Mouse (Mus musculus) limb, embryonic 14.5 days (tissue): ENCODE measurements around the gene Serhl. TPM values are rescaled to one million over a fixed set of nuclear protein-coding genes. Genes with fewer than 3 reads are reported as not detected.
"Not testable (repeated sequence)": the region's sequence is repeated elsewhere in the genome, so short reads cannot be mapped to it uniquely, and the experiment has no call there.

Source experiments
- ATAC-seq: fragments of 200-750 bp; cut with Nextera tagmentation; 2 replicates; pipeline ENCODE4 v1.8.0; 2017; ENCODE audit warnings: low read depth, moderate number of reproducible peaks, moderate TSS enrichment; ENCODE audit not compliant: low FRiP score
- DNase-seq: peaks from one replicate; pipeline ENCODE4 v3.0.0-alpha.2; 2015; ENCODE audit warnings: low spot score
- H3K27ac ChIP-seq: fragments of 300-500 bp; sonication (generic); replicated peaks from 2 replicates; pipeline ENCODE4 v1.5.1; 2014; ENCODE audit warnings: low read depth, mild to moderate bottlenecking, low read length, moderate library complexity, mixed read lengths
- H3K27me3 ChIP-seq: fragments of 300-500 bp; sonication (generic); 2 replicates; pipeline ENCODE4 v1.6.1; 2014; ENCODE audit warnings: low read length, mixed read lengths; ENCODE audit not compliant: control insufficient read depth, insufficient read depth
- H3K36me3 ChIP-seq: fragments of 300-500 bp; sonication (generic); 2 replicates; pipeline ENCODE4 v1.6.1; 2014; ENCODE audit warnings: mild to moderate bottlenecking, low read length, moderate library complexity, mixed read lengths; ENCODE audit not compliant: control insufficient read depth, insufficient read depth
- H3K4me1 ChIP-seq: fragments of 300-500 bp; sonication (generic); 2 replicates; pipeline ENCODE4 v1.6.1; 2014; ENCODE audit warnings: antibody characterized with exemption, low read length, mixed read lengths; ENCODE audit not compliant: control insufficient read depth, insufficient read depth
- H3K4me2 ChIP-seq: fragments of 300-500 bp; sonication (generic); replicated peaks from 2 replicates; pipeline ENCODE4 v1.6.1; 2014; ENCODE audit warnings: low read depth, mild to moderate bottlenecking, low read length, moderate library complexity; ENCODE audit not compliant: severe bottlenecking
- H3K4me3 ChIP-seq: fragments of 300-500 bp; sonication (generic); replicated peaks from 2 replicates; pipeline ENCODE4 v1.5.1; 2014; ENCODE audit warnings: low read length
- H3K9ac ChIP-seq: fragments of 300-500 bp; sonication (generic); 2 replicates; pipeline ENCODE4 v1.6.1; 2014; ENCODE audit warnings: mild to moderate bottlenecking, low read depth, low read length, moderate library complexity; ENCODE audit not compliant: severe bottlenecking
- H3K9me3 ChIP-seq: fragments of 300-500 bp; sonication (generic); 2 replicates; pipeline ENCODE4 v1.6.1; 2016; ENCODE audit warnings: low read length; ENCODE audit not compliant: control insufficient read depth
- POLR2A ChIP-seq: fragments of 200-500 bp; IDR thresholded peaks from 2 replicates; pipeline ENCODE4 v1.8.0; 2012; ENCODE audit warnings: inconsistent platforms, mild to moderate bottlenecking, moderate library complexity, borderline replicate concordance; ENCODE audit not compliant: insufficient read depth, insufficient read length; ENCODE audit errors: extremely low read depth
- WGBS: fragments of 180-500 bp; shearing (Covaris S2); extraction: QIAGEN DNeasy Blood & Tissue Kit; methylation state at CpG from one replicate; pipeline ENCODE4 v1.1.7; 2014; 5-methylcytosine and 5-hydroxymethylcytosine counted together
- polyA plus RNA-seq, 2 experiments: library from polyadenylated mRNA; depleted of rRNA in 1 of 2; stranded (reverse) in 1 of 2; unstranded in 1 of 2; fragments of >200 nt; fragmentation: Nextera tagmentation in 1 of 2; extraction: Ambion mirVana in 1 of 2; gene quantifications; 2 replicates each; pipeline versions ENCODE4 v1.2.1 to v1.2.3; 2012 to 2014

Gene Serhl
- polyA plus RNA-seq (2012; rRNA removed) (62.7 and 78.5 TPM in 2 replicates), polyA plus RNA-seq (2014; fragmentation: Nextera tagmentation; extraction: Ambion mirVana) (68.2 and 75.0 TPM in 2 replicates)

- Histone ChIP-seq H3K27ac (no peak within 1 kb of the TSS), H3K9ac (no peak within 1 kb of the TSS), H3K36me3 (no peaks in the 10 kb centered on the region), H3K27me3 (no peaks in the 10 kb centered on the region), H3K9me3 (no peaks in the 10 kb centered on the region), H3K4me2 (peak within 1 kb of the TSS; percentile 16), H3K4me3 (0 out of 2 replicates have a peak within 1 kb of the TSS, but pooled peaks have one; percentile 0), H3K4me1 (peaks cover 11% of the 10 kb centered on the region)
- no peak for ATAC-seq
- no peak for TF ChIP-seq POLR2A
- 7% methylated on average over 7 of the region's 7 CpGs for WGBS
- DNase-seq = no peak
Measured at GRCm38 (mm10) chr15:83089429-83089605, at the start of gene Serhl. Serhl (plus strand) TSS chr15:83089506.

DNA sequence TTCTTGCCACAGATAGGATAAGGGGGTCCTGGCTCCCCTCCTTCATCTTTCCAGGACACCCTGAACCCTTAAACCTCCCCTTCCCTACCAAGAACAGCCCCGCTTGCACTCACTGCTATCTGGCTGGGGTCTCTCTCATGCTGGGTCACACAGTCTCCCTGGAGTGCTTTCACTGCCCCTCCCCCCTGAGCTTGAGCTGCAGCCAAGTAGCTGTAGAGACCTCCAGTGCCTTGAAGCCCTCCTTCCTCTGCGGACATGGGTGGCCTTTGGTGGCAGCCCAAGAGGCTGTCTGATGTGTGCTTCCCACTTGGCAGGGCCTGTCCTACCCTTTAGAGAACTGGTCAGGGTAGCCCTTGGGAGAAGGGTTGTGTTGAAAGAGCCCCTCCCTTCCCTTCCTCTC, 49.1 kb upstream of the Serhl start:
- Histone ChIP-seq H3K27ac (no peak overlapping the region), H3K9me3 (no peaks in the 10 kb centered on the region), H3K9ac (no peak overlapping the region), H3K4me3 (no peak overlapping the region), H3K4me2 (no peak overlapping the region), H3K27me3 (0 out of 2 replicates have a peak, but pooled peaks cover 2% of the 10 kb centered on the region), H3K36me3 (no peaks in the 10 kb centered on the region), H3K4me1 (peaks cover 26% of the 10 kb centered on the region)
- no peak for ATAC-seq
- TF ChIP-seq POLR2A = no peak
- no peak for DNase-seq
- WGBS = 51% methylated on average over 2 of the region's 2 CpGs

DNA sequence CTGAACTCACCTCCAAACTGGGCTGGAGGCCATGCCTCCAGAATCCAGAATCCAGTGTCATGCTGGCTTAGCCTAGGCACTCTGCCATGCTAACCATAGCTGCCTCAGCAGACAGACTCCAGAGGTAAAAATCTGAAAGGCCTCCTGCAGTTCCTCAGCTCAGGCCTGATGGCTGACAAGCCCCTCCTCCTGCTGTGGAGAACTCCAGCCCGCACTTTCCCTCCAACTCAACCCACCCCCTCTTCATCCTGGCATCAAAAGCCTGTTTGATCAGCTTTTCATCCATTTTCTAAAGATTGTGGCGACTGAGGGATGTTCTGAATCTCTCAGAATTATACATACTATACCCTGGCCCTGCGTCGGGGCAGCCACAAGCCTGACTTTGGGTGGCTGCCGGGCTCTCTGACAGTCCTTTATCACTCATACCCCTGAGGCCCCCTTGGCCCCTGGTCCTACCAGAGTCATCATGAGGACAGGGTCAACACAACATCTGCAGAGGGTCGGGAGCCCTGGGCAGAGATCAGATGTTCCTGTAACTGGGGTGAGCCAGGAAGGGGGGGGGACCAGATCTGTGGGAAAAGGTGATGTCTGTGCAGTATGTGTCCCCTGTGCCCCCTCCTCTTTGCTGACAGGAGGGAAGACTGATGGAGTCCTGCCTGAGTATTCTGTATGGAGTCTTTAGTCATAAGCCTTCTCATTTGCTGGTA, 46.5 kb upstream of the Serhl start:
- TF ChIP-seq POLR2A = no peak
- no peak overlapping the region for H3K4me3 ChIP-seq
- 8% methylated on average over 6 of the region's 6 CpGs for WGBS
- ATAC-seq = peak; percentile 62
- no peaks in the 10 kb centered on the region for H3K36me3 ChIP-seq
- peak overlapping the region; percentile 29; the same call in 1 of the 2 replicates for H3K4me2 ChIP-seq
- H3K27ac ChIP-seq = no peak overlapping the region
- 0 out of 2 replicates have a peak overlapping the region, but pooled peaks have one; percentile 21 for H3K9ac ChIP-seq
- peak; percentile 25 for DNase-seq
- H3K9me3 ChIP-seq = peaks cover 6% of the 10 kb centered on the region
- H3K27me3 ChIP-seq = no peaks in the 10 kb centered on the region
- peaks cover 13% of the 10 kb centered on the region for H3K4me1 ChIP-seq

DNA sequence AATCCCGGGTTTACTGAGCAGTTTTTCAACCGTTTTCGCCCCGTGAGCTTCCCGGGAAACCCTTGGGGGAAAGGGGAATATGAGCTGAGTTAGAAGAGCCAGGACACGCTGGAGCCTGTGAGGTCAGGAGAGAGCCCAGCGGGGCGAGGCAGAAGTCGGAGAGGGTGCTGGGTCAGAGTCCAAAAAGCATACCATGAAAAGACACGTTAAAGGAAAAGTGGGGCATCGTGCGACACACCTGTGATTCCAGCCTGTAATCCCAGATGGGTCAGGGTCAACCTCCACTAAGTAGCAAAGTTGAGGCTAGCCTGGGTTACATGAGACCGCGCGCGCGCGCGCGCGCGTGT, 46.0 kb upstream of the Serhl start:
- H3K4me2 ChIP-seq = peak overlapping the region; percentile 29; the same call in 1 of the 2 replicates
- TF ChIP-seq POLR2A = no peak
- peaks cover 9% of the 10 kb centered on the region for H3K4me1 ChIP-seq
- ATAC-seq (no peak), DNase-seq (no peak)
- 0 out of 2 replicates have a peak overlapping the region, but pooled peaks have one; percentile 21 for H3K9ac ChIP-seq
- WGBS = 64% methylated on average over 22 of the region's 22 CpGs
- no peaks in the 10 kb centered on the region for H3K27me3 ChIP-seq
- H3K36me3 ChIP-seq = no peaks in the 10 kb centered on the region
- H3K4me3 ChIP-seq = no peak overlapping the region
- H3K27ac ChIP-seq = no peak overlapping the region
- H3K9me3 ChIP-seq = peaks cover 6% of the 10 kb centered on the region

DNA sequence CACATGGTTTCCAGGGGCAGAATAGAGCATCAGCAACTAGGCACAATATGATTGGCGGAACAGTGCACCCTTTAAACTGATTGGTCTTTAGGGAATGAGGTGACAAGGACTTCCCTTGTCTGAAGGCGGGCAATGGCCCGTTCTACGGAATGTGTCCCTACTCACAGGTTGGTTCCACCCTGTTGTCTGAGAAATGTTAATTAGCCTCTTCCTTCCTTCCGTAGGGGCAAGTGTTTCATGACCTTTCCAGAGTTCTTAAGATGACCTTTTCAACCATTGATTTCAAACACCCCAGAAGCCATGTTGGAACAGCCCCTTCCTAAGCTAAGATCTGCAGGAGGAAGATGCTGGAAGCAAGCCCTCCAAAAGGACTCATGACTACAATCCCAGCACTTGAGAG, 43.7 kb upstream of the Serhl start:
- not testable (repeated sequence) for DNase-seq
- 84% methylated on average over 5 of the region's 5 CpGs for WGBS

More for the DNA sequence above, 43.7 kb upstream of the Serhl start:
- not testable (repeated sequence) for H3K27me3 ChIP-seq, H3K27ac ChIP-seq, ATAC-seq, H3K4me3 ChIP-seq, H3K9me3 ChIP-seq, H3K4me1 ChIP-seq, H3K9ac ChIP-seq, H3K4me2 ChIP-seq, H3K36me3 ChIP-seq
